Mouse (Mus musculus): ENCODE data around the gene Sel1l2.

- TF ChIP-seq POLR2A (IDR thresholded peaks at IDR 0.05; ENCODE audit: borderline replicate concordance, control insufficient read depth, low read depth, low read length) (no peak), CTCF (IDR thresholded peaks at IDR 0.05; ENCODE audit: control insufficient read depth, insufficient read depth, low read length) (no peak)
Measured at GRCm38 (mm10) chr2:140427283-140427682, 37.8 kb upstream of the Sel1l2 start.
